Mouse (Mus musculus) heart, postnatal 14 days (tissue): ENCODE measurements around the gene Nelfa. TPM values are rescaled to one million over a fixed set of nuclear protein-coding genes. Genes with fewer than 3 reads are reported as not detected.

Source experiments
- microRNA-seq, 2 experiments: library from miRNA; unstranded; fragments of <30 nt; microRNA quantifications; one replicate each; pipeline ENCODE4 v1.2.0; 2021 to 2022
- total RNA-seq, 2 experiments: library from RNA; stranded (reverse); gene quantifications; 2 replicates each; pipeline ENCODE4 v1.2.3; 2021

Gene Nelfa
- total RNA-seq, 2 experiments from 2014 or later, result 11.6 to 12.8 TPM

Small RNAs within 50 kb of the gene (microRNA-seq; reads per million reads assigned to microRNA genes)
- gene Mir7024, result 0.54 to 1.3 reads per million in 2 experiments

Other genes starting within 250 kb of the Nelfa start
- gene Fgfr3, start 214.7 kb downstream of the Nelfa start, total RNA-seq, result 10 to 100 TPM; 12.7 to 13.0 TPM
- gene Letm1, start 153.6 kb downstream of the Nelfa start, total RNA-seq, result 100 to 1,000 TPM; 148 to 169 TPM
- 10 to 100 TPM; 27.5 to 43.7 TPM for gene Nsd2, start 115.7 kb downstream of the Nelfa start, total RNA-seq
- gene Gm1673, start 47.0 kb upstream of the Nelfa start, total RNA-seq, result 1 to 10 TPM; 3.7 to 5.2 TPM
- 1 to 10 TPM in 1 of 2 experiments, under 1 TPM in 1; 0.71 to 1.2 TPM for gene Nat8l, start 59.6 kb upstream of the Nelfa start, total RNA-seq
- 1 to 10 TPM in 1 of 2 experiments, under 1 TPM in 1; 0.98 to 2.0 TPM for gene Poln, start 233.0 kb upstream of the Nelfa start, total RNA-seq
- gene Haus3, start 233.1 kb upstream of the Nelfa start, total RNA-seq, result 1 to 10 TPM; 6.0 to 7.1 TPM